Mouse (Mus musculus): ENCODE data around the gene Myh1. TPM values are rescaled to one million over a fixed set of nuclear protein-coding genes. Genes with fewer than 3 reads are reported as not detected.

The Myh1 gene
- total RNA-seq (2014; rRNA removed; ENCODE audit: low replicate concordance) (0.15 and 2.5 TPM in 2 replicates), polyA plus RNA-seq (2015; fragmentation: Nextera tagmentation; extraction: Ambion mirVana) (0.04 TPM in 1 of 2 replicates, not detected in the other)

- no peak for DNase-seq (ENCODE audit: low spot score)
- 53% methylated on average over 4 of the region's 4 CpGs for WGBS
- TF ChIP-seq EP300 (IDR thresholded peaks at IDR 0.05; ENCODE audit: low read depth) (no peak), CTCF (IDR thresholded peaks at IDR 0.05; ENCODE audit: low read depth) (no peak)
- Histone ChIP-seq H3K9ac (replicated peaks; ENCODE audit: low read depth, low read length) (no peak within 1 kb of the TSS), H3K4me2 (ENCODE audit: low read depth, low read length) (no peak within 1 kb of the TSS), H3K4me1 (ENCODE audit: control insufficient read depth, insufficient read depth) (no peaks in the 10 kb centered on the region), H3K36me3 (replicated peaks; ENCODE audit: control insufficient read depth, insufficient read depth, low read length) (no peaks in the 10 kb centered on the region), H3K4me3 (ENCODE audit: low read depth, low read length) (no peak within 1 kb of the TSS), H3K27ac (ENCODE audit: low read depth) (no peak within 1 kb of the TSS), H3K27me3 (ENCODE audit: control insufficient read depth, insufficient read depth, low read length) (no peaks in the 10 kb centered on the region), H3K9me3 (replicated peaks; ENCODE audit: control insufficient read depth, low read length) (no peaks in the 10 kb centered on the region)
- no peak for ATAC-seq (ENCODE audit: insufficient read depth, low read depth)
Measured at GRCm38 (mm10) chr11:67199752-67200151, at the start of gene Myh1. Gene Myh1 (plus strand): TSS chr11:67200052.

DNA sequence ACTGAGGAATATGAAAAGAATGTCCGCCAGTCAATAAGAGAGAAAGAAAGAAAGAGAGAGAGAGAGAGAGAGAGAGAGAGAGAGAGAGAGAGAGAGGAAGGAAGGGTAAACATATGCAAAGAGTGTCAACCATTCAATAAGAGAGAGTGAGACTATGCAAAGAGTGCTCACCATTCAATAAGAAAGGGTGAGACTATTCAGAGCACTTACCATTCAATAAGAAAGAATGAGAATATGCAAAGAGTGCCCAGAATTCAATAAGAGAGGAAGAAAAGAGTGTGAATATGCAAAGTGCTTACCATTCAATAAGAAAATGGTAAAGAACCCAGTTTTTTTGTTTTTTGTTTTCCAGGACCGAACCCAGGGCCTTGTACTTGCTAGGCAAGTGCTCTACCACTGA, 49.6 kb upstream of the Myh1 start:
- 90% methylated on average over 2 of the region's 2 CpGs for WGBS
- no peaks in the 10 kb centered on the region for H3K4me1 ChIP-seq (ENCODE audit: control insufficient read depth, insufficient read depth)
- DNase-seq (ENCODE audit: low spot score) (no peak), ATAC-seq (ENCODE audit: insufficient read depth, low read depth) (no peak)
- H3K27ac ChIP-seq (ENCODE audit: low read depth) = no peak overlapping the region
- no peaks in the 10 kb centered on the region for H3K9me3 ChIP-seq (replicated peaks; ENCODE audit: control insufficient read depth, low read length)
- no peaks in the 10 kb centered on the region for H3K36me3 ChIP-seq (replicated peaks; ENCODE audit: control insufficient read depth, insufficient read depth, low read length)
- no peaks in the 10 kb centered on the region for H3K27me3 ChIP-seq (ENCODE audit: control insufficient read depth, insufficient read depth, low read length)
- H3K4me2 ChIP-seq (ENCODE audit: low read depth, low read length) = no peak overlapping the region
- H3K4me3 ChIP-seq (ENCODE audit: low read depth, low read length) = no peak overlapping the region
- no peak overlapping the region for H3K9ac ChIP-seq (replicated peaks; ENCODE audit: low read depth, low read length)
- TF ChIP-seq EP300 (IDR thresholded peaks at IDR 0.05; ENCODE audit: low read depth) (no peak), CTCF (IDR thresholded peaks at IDR 0.05; ENCODE audit: low read depth) (no peak)

- Histone ChIP-seq H3K27ac (ENCODE audit: low read depth) (no peak overlapping the region), H3K4me2 (ENCODE audit: low read depth, low read length) (no peak overlapping the region), H3K9ac (replicated peaks; ENCODE audit: low read depth, low read length) (no peak overlapping the region), H3K4me1 (ENCODE audit: control insufficient read depth, insufficient read depth) (no peaks in the 10 kb centered on the region), H3K27me3 (ENCODE audit: control insufficient read depth, insufficient read depth, low read length) (no peaks in the 10 kb centered on the region), H3K9me3 (replicated peaks; ENCODE audit: control insufficient read depth, low read length) (no peaks in the 10 kb centered on the region), H3K4me3 (ENCODE audit: low read depth, low read length) (no peak overlapping the region), H3K36me3 (replicated peaks; ENCODE audit: control insufficient read depth, insufficient read depth, low read length) (no peaks in the 10 kb centered on the region)
- DNase-seq (ENCODE audit: low spot score) = no peak
- WGBS = 80% methylated on average over 3 of the region's 3 CpGs
- no peak for TF ChIP-seq EP300 (IDR thresholded peaks at IDR 0.05; ENCODE audit: low read depth)
- TF ChIP-seq CTCF (IDR thresholded peaks at IDR 0.05; ENCODE audit: low read depth) = no peak
- ATAC-seq (ENCODE audit: insufficient read depth, low read depth) = no peak
Measured at GRCm38 (mm10) chr11:67151159-67151558, 48.7 kb upstream of the Myh1 start.

- Histone ChIP-seq H3K9ac (replicated peaks; ENCODE audit: low read depth, low read length) (no peak overlapping the region), H3K4me2 (ENCODE audit: low read depth, low read length) (no peak overlapping the region), H3K9me3 (replicated peaks; ENCODE audit: control insufficient read depth, low read length) (no peaks in the 10 kb centered on the region), H3K4me3 (ENCODE audit: low read depth, low read length) (no peak overlapping the region), H3K36me3 (replicated peaks; ENCODE audit: control insufficient read depth, insufficient read depth, low read length) (no peaks in the 10 kb centered on the region), H3K27me3 (ENCODE audit: control insufficient read depth, insufficient read depth, low read length) (no peaks in the 10 kb centered on the region), H3K4me1 (ENCODE audit: control insufficient read depth, insufficient read depth) (no peaks in the 10 kb centered on the region), H3K27ac (ENCODE audit: low read depth) (no peak overlapping the region)
- ATAC-seq (ENCODE audit: insufficient read depth, low read depth) (no peak), DNase-seq (ENCODE audit: low spot score) (no peak)
- TF ChIP-seq CTCF (IDR thresholded peaks at IDR 0.05; ENCODE audit: low read depth) (no peak), EP300 (IDR thresholded peaks at IDR 0.05; ENCODE audit: low read depth) (no peak)
- WGBS = 77% methylated on average over 16 of the region's 16 CpGs
Measured at GRCm38 (mm10) chr11:67151651-67152630, 47.9 kb upstream of the Myh1 start.

GRCm38 (mm10) chr11:67153123-67153522, 46.7 kb upstream of the Myh1 start:
- Histone ChIP-seq H3K4me1 (ENCODE audit: control insufficient read depth, insufficient read depth) (no peaks in the 10 kb centered on the region), H3K4me2 (ENCODE audit: low read depth, low read length) (no peak overlapping the region), H3K27ac (ENCODE audit: low read depth) (no peak overlapping the region), H3K9ac (replicated peaks; ENCODE audit: low read depth, low read length) (no peak overlapping the region), H3K27me3 (ENCODE audit: control insufficient read depth, insufficient read depth, low read length) (no peaks in the 10 kb centered on the region), H3K9me3 (replicated peaks; ENCODE audit: control insufficient read depth, low read length) (no peaks in the 10 kb centered on the region), H3K36me3 (replicated peaks; ENCODE audit: control insufficient read depth, insufficient read depth, low read length) (no peaks in the 10 kb centered on the region), H3K4me3 (ENCODE audit: low read depth, low read length) (no peak overlapping the region)
- ATAC-seq (ENCODE audit: insufficient read depth, low read depth) = no peak
- 12% methylated on average over 1 of the region's 1 CpGs for WGBS
- TF ChIP-seq EP300 (IDR thresholded peaks at IDR 0.05; ENCODE audit: low read depth) = no peak
- TF ChIP-seq CTCF (IDR thresholded peaks at IDR 0.05; ENCODE audit: low read depth) = no peak
- DNase-seq (ENCODE audit: low spot score) = no peak
